Mouse (Mus musculus): ENCODE data around the gene Xpo6. TPM values are rescaled to one million over a fixed set of nuclear protein-coding genes. Genes with fewer than 3 reads are reported as not detected.

The Xpo6 gene
- polyA plus RNA-seq, 1 experiment from 2014 or later, result 76.4 TPM

DNA sequence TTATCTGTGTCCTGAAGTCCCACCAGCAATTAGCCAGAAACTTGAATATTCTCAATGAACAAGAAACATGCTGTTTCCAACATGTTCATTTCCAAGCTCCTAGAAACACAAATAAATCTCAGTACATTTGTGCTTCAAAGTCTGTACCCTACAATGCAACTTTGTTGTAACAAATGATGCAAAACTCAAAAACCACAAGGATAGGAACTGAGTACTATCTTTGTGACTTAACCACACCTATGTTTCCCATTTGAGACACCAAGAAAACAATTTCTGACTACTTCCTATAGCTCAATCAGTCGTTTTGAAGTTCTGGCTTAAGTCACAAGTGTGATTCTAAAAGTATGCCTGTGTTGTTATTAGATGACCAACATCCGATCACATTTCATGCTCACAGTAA lies 64.9 kb downstream of the Xpo6 start:
- H3K4me3 ChIP-seq (ENCODE audit: low read depth, low read length), result no peak overlapping the region
- no peaks in the 10 kb centered on the region for H3K9me3 ChIP-seq (ENCODE audit: control insufficient read depth, low read length)
- whole genome bisulfite sequencing, result 93% methylated on average over 2 of the region's 2 CpGs
- DNase-seq (ENCODE audit: low spot score) (no peak), ATAC-seq (replicated peaks; ENCODE audit: low FRiP score) (no peak)
- no peak overlapping the region for H3K4me2 ChIP-seq (ENCODE audit: low read depth, low read length, severe bottlenecking)
- H3K27me3 ChIP-seq (ENCODE audit: control insufficient read depth, insufficient read depth, low read length), result no peaks in the 10 kb centered on the region
- H3K36me3 ChIP-seq (ENCODE audit: control insufficient read depth, insufficient read depth, low read length), result no peaks in the 10 kb centered on the region; the same call in 1 of the 2 replicates
- no peaks in the 10 kb centered on the region for H3K4me1 ChIP-seq (replicated peaks; ENCODE audit: control insufficient read depth, insufficient read depth, low read length)
- H3K9ac ChIP-seq (ENCODE audit: low read length), result no peak overlapping the region
- H3K27ac ChIP-seq (ENCODE audit: low read depth, low read length), result no peak overlapping the region

DNA sequence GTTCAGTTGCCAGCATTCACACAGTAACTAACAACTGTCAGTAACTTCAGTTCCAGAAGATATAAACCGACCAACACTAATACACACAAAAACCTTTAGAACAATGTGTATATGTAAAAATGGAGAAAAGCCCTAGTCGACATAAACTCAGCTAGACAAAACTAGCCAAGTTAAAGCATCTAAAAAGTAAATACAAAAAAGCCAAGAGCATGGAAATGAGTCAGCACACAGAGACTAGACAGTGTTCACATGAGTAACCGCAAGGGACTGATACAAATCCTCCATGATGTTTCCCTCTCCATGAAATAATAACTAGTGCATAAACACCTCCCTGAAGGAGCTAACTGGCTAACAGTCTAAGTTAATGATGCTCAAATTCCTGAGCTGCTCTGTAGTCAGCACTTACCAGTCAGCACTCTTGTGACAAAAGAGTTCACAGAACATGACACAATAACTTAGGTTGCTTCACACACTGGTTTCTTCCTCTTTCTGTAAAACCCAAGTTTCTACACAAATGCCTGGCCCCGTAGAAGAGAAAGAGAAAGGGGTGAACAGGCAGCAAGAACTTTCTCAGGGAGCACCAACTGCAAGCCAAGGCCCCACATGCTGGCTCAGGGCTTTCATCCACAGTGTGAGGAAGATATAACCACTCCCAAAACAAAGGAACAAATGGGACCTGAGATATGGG lies 65.5 kb downstream of the Xpo6 start:
- H3K27ac ChIP-seq (ENCODE audit: low read depth, low read length), result no peak overlapping the region
- 93% methylated on average over 4 of the region's 4 CpGs for WGBS
- H3K4me2 ChIP-seq (ENCODE audit: low read depth, low read length, severe bottlenecking), result no peak overlapping the region
- H3K9ac ChIP-seq (ENCODE audit: low read length), result no peak overlapping the region
- no peak for ATAC-seq (replicated peaks; ENCODE audit: low FRiP score)
- H3K27me3 ChIP-seq (ENCODE audit: control insufficient read depth, insufficient read depth, low read length), result no peaks in the 10 kb centered on the region
- H3K9me3 ChIP-seq (ENCODE audit: control insufficient read depth, low read length), result no peaks in the 10 kb centered on the region
- H3K4me3 ChIP-seq (ENCODE audit: low read depth, low read length), result no peak overlapping the region
- H3K36me3 ChIP-seq (ENCODE audit: control insufficient read depth, insufficient read depth, low read length), result no peaks in the 10 kb centered on the region; the same call in 1 of the 2 replicates
- no peaks in the 10 kb centered on the region for H3K4me1 ChIP-seq (replicated peaks; ENCODE audit: control insufficient read depth, insufficient read depth, low read length)
- no peak for DNase-seq (ENCODE audit: low spot score)

- H3K4me1 ChIP-seq (replicated peaks; ENCODE audit: control insufficient read depth, insufficient read depth, low read length), result no peaks in the 10 kb centered on the region
- no peak overlapping the region for H3K4me3 ChIP-seq (ENCODE audit: low read depth, low read length)
- no peaks in the 10 kb centered on the region for H3K27me3 ChIP-seq (ENCODE audit: control insufficient read depth, insufficient read depth, low read length)
- H3K9me3 ChIP-seq (ENCODE audit: control insufficient read depth, low read length), result no peaks in the 10 kb centered on the region
- 85% methylated on average over 2 of the region's 2 CpGs for WGBS
- H3K4me2 ChIP-seq (ENCODE audit: low read depth, low read length, severe bottlenecking), result no peak overlapping the region
- no peak for ATAC-seq (replicated peaks; ENCODE audit: low FRiP score)
- no peak for DNase-seq (ENCODE audit: low spot score)
- H3K9ac ChIP-seq (ENCODE audit: low read length), result no peak overlapping the region
- peaks cover 2% of the 10 kb centered on the region; the same call in 1 of the 2 replicates for H3K36me3 ChIP-seq (ENCODE audit: control insufficient read depth, insufficient read depth, low read length)
- no peak overlapping the region for H3K27ac ChIP-seq (ENCODE audit: low read depth, low read length)
These were observed 72.6 kb downstream of the Xpo6 start for GRCm38 (mm10) chr7:126127673-126128072.

DNA sequence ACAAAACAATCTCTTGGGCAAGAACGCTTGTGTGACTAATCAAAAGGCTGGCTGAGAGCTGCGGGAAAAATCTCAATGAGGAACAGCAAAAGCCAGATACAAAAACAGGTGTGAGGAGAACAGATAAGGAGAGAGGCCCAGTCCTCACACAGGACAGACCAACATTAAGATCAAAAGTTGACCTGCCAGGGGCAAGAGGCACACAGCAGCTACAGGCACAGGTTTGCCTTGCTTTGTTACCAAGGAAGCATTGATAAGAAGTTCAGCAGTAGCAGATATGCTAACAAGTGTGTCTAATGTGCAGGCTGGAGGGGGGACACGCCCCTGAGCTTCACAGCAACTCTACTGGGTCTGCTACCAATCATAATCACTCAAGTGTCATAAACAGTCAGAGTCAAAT lies 73.8 kb downstream of the Xpo6 start:
- no peak overlapping the region for H3K4me2 ChIP-seq (ENCODE audit: low read depth, low read length, severe bottlenecking)
- ATAC-seq (replicated peaks; ENCODE audit: low FRiP score), result no peak
- no peak overlapping the region for H3K9ac ChIP-seq (ENCODE audit: low read length)
- no peak overlapping the region for H3K27ac ChIP-seq (ENCODE audit: low read depth, low read length)
- no peaks in the 10 kb centered on the region for H3K27me3 ChIP-seq (ENCODE audit: control insufficient read depth, insufficient read depth, low read length)
- H3K36me3 ChIP-seq (ENCODE audit: control insufficient read depth, insufficient read depth, low read length), result peaks cover 2% of the 10 kb centered on the region; the same call in 1 of the 2 replicates
- no peak overlapping the region for H3K4me3 ChIP-seq (ENCODE audit: low read depth, low read length)
- no peaks in the 10 kb centered on the region for H3K9me3 ChIP-seq (ENCODE audit: control insufficient read depth, low read length)
- no peaks in the 10 kb centered on the region for H3K4me1 ChIP-seq (replicated peaks; ENCODE audit: control insufficient read depth, insufficient read depth, low read length)
- WGBS, result 87% methylated on average over 3 of the region's 3 CpGs
- no peak for DNase-seq (ENCODE audit: low spot score)

GRCm38 (mm10) chr7:126121533-126121932 lies 78.8 kb downstream of the Xpo6 start:
- ATAC-seq (replicated peaks; ENCODE audit: low FRiP score) (no peak), DNase-seq (ENCODE audit: low spot score) (no peak)
- Histone ChIP-seq H3K4me2 (ENCODE audit: low read depth, low read length, severe bottlenecking) (no peak overlapping the region), H3K9me3 (ENCODE audit: control insufficient read depth, low read length) (no peaks in the 10 kb centered on the region), H3K27ac (ENCODE audit: low read depth, low read length) (no peak overlapping the region), H3K9ac (ENCODE audit: low read length) (no peak overlapping the region), H3K4me1 (replicated peaks; ENCODE audit: control insufficient read depth, insufficient read depth, low read length) (no peaks in the 10 kb centered on the region), H3K27me3 (ENCODE audit: control insufficient read depth, insufficient read depth, low read length) (no peaks in the 10 kb centered on the region), H3K4me3 (ENCODE audit: low read depth, low read length) (no peak overlapping the region), H3K36me3 (ENCODE audit: control insufficient read depth, insufficient read depth, low read length) (no peaks in the 10 kb centered on the region; the same call in 1 of the 2 replicates)
- 94% methylated on average over 4 of the region's 4 CpGs for WGBS

- H3K4me1 ChIP-seq (replicated peaks; ENCODE audit: control insufficient read depth, insufficient read depth, low read length), result no peaks in the 10 kb centered on the region
- 65% methylated on average over 6 of the region's 6 CpGs for WGBS
- ATAC-seq (replicated peaks; ENCODE audit: low FRiP score) (no peak), DNase-seq (ENCODE audit: low spot score) (no peak)
- no peaks in the 10 kb centered on the region for H3K27me3 ChIP-seq (ENCODE audit: control insufficient read depth, insufficient read depth, low read length)
- H3K4me2 ChIP-seq (ENCODE audit: low read depth, low read length, severe bottlenecking), result no peak overlapping the region
- no peaks in the 10 kb centered on the region; the same call in 1 of the 2 replicates for H3K36me3 ChIP-seq (ENCODE audit: control insufficient read depth, insufficient read depth, low read length)
- no peak overlapping the region for H3K4me3 ChIP-seq (ENCODE audit: low read depth, low read length)
- H3K9me3 ChIP-seq (ENCODE audit: control insufficient read depth, low read length), result no peaks in the 10 kb centered on the region
- H3K9ac ChIP-seq (ENCODE audit: low read length), result no peak overlapping the region
- no peak overlapping the region for H3K27ac ChIP-seq (ENCODE audit: low read depth, low read length)
These were observed 80.5 kb downstream of the Xpo6 start for GRCm38 (mm10) chr7:126119819-126120218.

- no peak overlapping the region for H3K9ac ChIP-seq (ENCODE audit: low read length)
- no peak overlapping the region for H3K27ac ChIP-seq (ENCODE audit: low read depth, low read length)
- peaks cover 19% of the 10 kb centered on the region for H3K36me3 ChIP-seq (ENCODE audit: control insufficient read depth, insufficient read depth, low read length)
- H3K4me3 ChIP-seq (ENCODE audit: low read depth, low read length), result no peak overlapping the region
- DNase-seq (ENCODE audit: low spot score) (no peak), ATAC-seq (replicated peaks; ENCODE audit: low FRiP score) (no peak)
- H3K4me2 ChIP-seq (ENCODE audit: low read depth, low read length, severe bottlenecking), result no peak overlapping the region
- H3K27me3 ChIP-seq (ENCODE audit: control insufficient read depth, insufficient read depth, low read length), result no peaks in the 10 kb centered on the region
- no peaks in the 10 kb centered on the region for H3K4me1 ChIP-seq (replicated peaks; ENCODE audit: control insufficient read depth, insufficient read depth, low read length)
- 95% methylated on average over 4 of the region's 4 CpGs for WGBS
- H3K9me3 ChIP-seq (ENCODE audit: control insufficient read depth, low read length), result no peaks in the 10 kb centered on the region
These were observed 87.0 kb downstream of the Xpo6 start for GRCm38 (mm10) chr7:126113263-126113662.

- Histone ChIP-seq H3K4me1 (replicated peaks; ENCODE audit: control insufficient read depth, insufficient read depth, low read length) (no peaks in the 10 kb centered on the region), H3K4me2 (ENCODE audit: low read depth, low read length, severe bottlenecking) (no peak overlapping the region), H3K4me3 (ENCODE audit: low read depth, low read length) (no peak overlapping the region), H3K27ac (ENCODE audit: low read depth, low read length) (no peak overlapping the region), H3K27me3 (ENCODE audit: control insufficient read depth, insufficient read depth, low read length) (no peaks in the 10 kb centered on the region), H3K9ac (ENCODE audit: low read length) (no peak overlapping the region), H3K9me3 (ENCODE audit: control insufficient read depth, low read length) (no peaks in the 10 kb centered on the region), H3K36me3 (ENCODE audit: control insufficient read depth, insufficient read depth, low read length) (peaks cover 23% of the 10 kb centered on the region)
- ATAC-seq (replicated peaks; ENCODE audit: low FRiP score), result no peak
- 88% methylated on average over 2 of the region's 2 CpGs for WGBS
- DNase-seq (ENCODE audit: low spot score), result no peak
These were observed 89.1 kb downstream of the Xpo6 start for GRCm38 (mm10) chr7:126111230-126111629.

GRCm38 (mm10) chr7:126109898-126110297 lies 90.4 kb downstream of the Xpo6 start:
- ATAC-seq (replicated peaks; ENCODE audit: low FRiP score) (no peak), DNase-seq (ENCODE audit: low spot score) (no peak)
- H3K27me3 ChIP-seq (ENCODE audit: control insufficient read depth, insufficient read depth, low read length), result no peaks in the 10 kb centered on the region
- H3K9ac ChIP-seq (ENCODE audit: low read length), result no peak overlapping the region
- no peak overlapping the region for H3K27ac ChIP-seq (ENCODE audit: low read depth, low read length)
- peaks cover 23% of the 10 kb centered on the region for H3K36me3 ChIP-seq (ENCODE audit: control insufficient read depth, insufficient read depth, low read length)
- WGBS, result 90% methylated on average over 3 of the region's 3 CpGs
- H3K4me2 ChIP-seq (ENCODE audit: low read depth, low read length, severe bottlenecking), result no peak overlapping the region
- H3K4me3 ChIP-seq (ENCODE audit: low read depth, low read length), result no peak overlapping the region
- no peaks in the 10 kb centered on the region for H3K9me3 ChIP-seq (ENCODE audit: control insufficient read depth, low read length)
- H3K4me1 ChIP-seq (replicated peaks; ENCODE audit: control insufficient read depth, insufficient read depth, low read length), result no peaks in the 10 kb centered on the region
